Comparison of ENCODE assay signal across 32 mouse cellular contexts in genomic region chr5:148544733-148545132, GRCm38 (mm10).
"Had no signal": no experiment of that assay in that cellular context is flagged by ENCODE, and none has a peak within 500 bp of the region (broad histone marks: within the 10 kb centered on the region; RNA-seq: fewer than 3 reads in every experiment).

No protein-coding gene starts in this region.

- H3K9me3 ChIP-seq: limb, embryonic 10.5 days; limb, embryonic 12.5 days; limb, embryonic 13.5 days; limb, embryonic 15.5 days; liver, embryonic 12.5 days; liver, embryonic 13.5 days; liver, embryonic 15.5 days; lung, embryonic 15.5 days; megakaryocyte, embryonic 14.5 days; midbrain, embryonic 10.5 days; midbrain, embryonic 12.5 days; midbrain, embryonic 13.5 days; midbrain, embryonic 15.5 days; neural tube, embryonic 12.5 days had no signal

- H3K4me3 ChIP-seq: limb, embryonic 10.5 days; limb, embryonic 12.5 days; limb, embryonic 13.5 days; limb, embryonic 15.5 days; liver, embryonic 12.5 days; liver, embryonic 13.5 days; liver, embryonic 15.5 days; lung, embryonic 15.5 days; megakaryocyte, embryonic 14.5 days; midbrain, embryonic 10.5 days; midbrain, embryonic 12.5 days; midbrain, embryonic 13.5 days; midbrain, embryonic 15.5 days; myocyte; neural tube, embryonic 12.5 days had no signal

- ATAC-seq: liver, embryonic 12.5 days; liver, postnatal 0 days; lung, postnatal 0 days; midbrain, embryonic 13.5 days; midbrain, embryonic 15.5 days; midbrain, embryonic 16.5 days had no signal

- H3K27me3 ChIP-seq: limb, embryonic 12.5 days; limb, embryonic 13.5 days; limb, embryonic 15.5 days; liver, embryonic 12.5 days; liver, embryonic 13.5 days; liver, embryonic 15.5 days; lung, embryonic 15.5 days; midbrain, embryonic 12.5 days; midbrain, embryonic 13.5 days; midbrain, embryonic 15.5 days; neural tube, embryonic 12.5 days had no signal

- H3K27ac ChIP-seq: limb, embryonic 10.5 days; limb, embryonic 12.5 days; limb, embryonic 13.5 days; limb, embryonic 15.5 days; liver, embryonic 12.5 days; liver, embryonic 13.5 days; liver, embryonic 14.5 days; liver, embryonic 15.5 days; lung, embryonic 15.5 days; macrophage; midbrain, embryonic 10.5 days; midbrain, embryonic 12.5 days; midbrain, embryonic 13.5 days; midbrain, embryonic 15.5 days; neural tube, embryonic 12.5 days had no signal

- DNase-seq: left cerebral cortex, postnatal 4 days; liver; liver, embryonic 13.5 days; liver, postnatal 0 days; lung, adult 18-20 months; lung, adult 2 months; lung, embryonic 14.5 days; lung, postnatal 10 days; lung, postnatal 14 days; lung, postnatal 36 days; lung, postnatal 4 days; midbrain, embryonic 14.5 days had no signal

- H3K4me2 ChIP-seq: limb, embryonic 12.5 days; limb, embryonic 13.5 days; limb, embryonic 15.5 days; liver, embryonic 11.5 days; liver, embryonic 12.5 days; liver, embryonic 13.5 days; liver, embryonic 15.5 days; lung, embryonic 14.5 days; lung, embryonic 15.5 days; midbrain, embryonic 11.5 days; midbrain, embryonic 12.5 days; midbrain, embryonic 13.5 days; midbrain, embryonic 15.5 days; neural tube, embryonic 12.5 days had no signal

- H3K9ac ChIP-seq: limb, embryonic 12.5 days; limb, embryonic 13.5 days; limb, embryonic 15.5 days; liver, embryonic 12.5 days; liver, embryonic 13.5 days; liver, embryonic 14.5 days; liver, embryonic 15.5 days; liver, postnatal 0 days; lung, embryonic 14.5 days; lung, embryonic 15.5 days; midbrain, embryonic 12.5 days; midbrain, embryonic 13.5 days; midbrain, embryonic 15.5 days; neural tube, embryonic 12.5 days had no signal

- H3K36me3 ChIP-seq: limb, embryonic 10.5 days; limb, embryonic 12.5 days; limb, embryonic 13.5 days; limb, embryonic 15.5 days; liver, embryonic 12.5 days; liver, embryonic 13.5 days; liver, embryonic 15.5 days; lung, embryonic 15.5 days; midbrain, embryonic 10.5 days; midbrain, embryonic 12.5 days; midbrain, embryonic 13.5 days; midbrain, embryonic 15.5 days; neural tube, embryonic 12.5 days had no signal
